Mouse (Mus musculus) limb, embryonic 15.5 days (tissue): ENCODE measurements around the gene Duxf3. TPM values are rescaled to one million over a fixed set of nuclear protein-coding genes. Genes with fewer than 3 reads are reported as not detected.

Experiments
- ATAC-seq: fragments of 200-750 bp; cut with Nextera tagmentation; 2 replicates; pipeline ENCODE4 v1.8.0; 2017; ENCODE audit warnings: low read depth, moderate TSS enrichment; ENCODE audit not compliant: insufficient number of reproducible peaks, low FRiP score, low TSS enrichment
- H3K27ac ChIP-seq: fragments of 300-500 bp; sonication (generic); 2 replicates; pipeline ENCODE4 v1.5.1; 2015; ENCODE audit warnings: moderate library complexity, mild to moderate bottlenecking, inconsistent platforms
- H3K27me3 ChIP-seq: fragments of 300-500 bp; sonication (generic); 2 replicates; pipeline ENCODE4 v1.6.1; 2015; ENCODE audit warnings: inconsistent platforms
- H3K36me3 ChIP-seq: fragments of 300-500 bp; sonication (generic); 2 replicates; pipeline ENCODE4 v1.6.1; 2015; ENCODE audit warnings: inconsistent platforms
- H3K4me1 ChIP-seq: fragments of 300-500 bp; sonication (generic); 2 replicates; pipeline ENCODE4 v1.6.1; 2015; ENCODE audit warnings: inconsistent platforms
- H3K4me2 ChIP-seq: fragments of 300-500 bp; sonication (generic); 2 replicates; pipeline ENCODE4 v1.6.1; 2015; ENCODE audit warnings: mild to moderate bottlenecking, inconsistent platforms
- H3K4me3 ChIP-seq: fragments of 300-500 bp; sonication (generic); 2 replicates; pipeline ENCODE4 v1.5.1; 2015; ENCODE audit warnings: mild to moderate bottlenecking, inconsistent platforms
- H3K9ac ChIP-seq: fragments of 300-500 bp; sonication (generic); 2 replicates; pipeline ENCODE4 v1.6.1; 2015; ENCODE audit warnings: inconsistent platforms
- H3K9me3 ChIP-seq: fragments of 300-500 bp; sonication (generic); 2 replicates; pipeline ENCODE4 v1.6.1; 2016; ENCODE audit warnings: inconsistent platforms
- WGBS: fragments of 180-500 bp; shearing (Covaris S2); methylation state at CpG from one replicate; pipeline ENCODE4 v1.1.7; 2015; 5-methylcytosine and 5-hydroxymethylcytosine counted together
- polyA plus RNA-seq: library from polyadenylated mRNA; unstranded; fragments of >200 nt; fragmentation: Nextera tagmentation; extraction: Ambion mirVana; gene quantifications from 2 replicates; pipeline ENCODE4 v1.2.1, GENCODE M21; 2015

The Duxf3 gene
- polyA plus RNA-seq, 1 experiment from 2014 or later = not detected

- Histone ChIP-seq H3K27ac (no peak overlapping the region), H3K36me3 (no peaks in the 10 kb centered on the region), H3K9me3 (no peaks in the 10 kb centered on the region), H3K4me2 (no peak overlapping the region), H3K9ac (no peak overlapping the region), H3K4me3 (no peak overlapping the region), H3K4me1 (no peaks in the 10 kb centered on the region), H3K27me3 (no peaks in the 10 kb centered on the region)
- ATAC-seq = no peak
- WGBS = 82% methylated on average over 3 of the region's 3 CpGs
Observed at GRCm38 (mm10) chr10:58217366-58217765, 15.1 kb downstream of the Duxf3 start.

GRCm38 (mm10) chr10:58215353-58215752, 17.1 kb downstream of the Duxf3 start:
- Histone ChIP-seq H3K9me3 (no peaks in the 10 kb centered on the region), H3K27me3 (no peaks in the 10 kb centered on the region), H3K9ac (no peak overlapping the region), H3K4me3 (no peak overlapping the region), H3K4me1 (no peaks in the 10 kb centered on the region), H3K4me2 (no peak overlapping the region), H3K27ac (no peak overlapping the region), H3K36me3 (no peaks in the 10 kb centered on the region)
- WGBS = 80% methylated on average over 1 of the region's 1 CpGs
- no peak for ATAC-seq

DNA sequence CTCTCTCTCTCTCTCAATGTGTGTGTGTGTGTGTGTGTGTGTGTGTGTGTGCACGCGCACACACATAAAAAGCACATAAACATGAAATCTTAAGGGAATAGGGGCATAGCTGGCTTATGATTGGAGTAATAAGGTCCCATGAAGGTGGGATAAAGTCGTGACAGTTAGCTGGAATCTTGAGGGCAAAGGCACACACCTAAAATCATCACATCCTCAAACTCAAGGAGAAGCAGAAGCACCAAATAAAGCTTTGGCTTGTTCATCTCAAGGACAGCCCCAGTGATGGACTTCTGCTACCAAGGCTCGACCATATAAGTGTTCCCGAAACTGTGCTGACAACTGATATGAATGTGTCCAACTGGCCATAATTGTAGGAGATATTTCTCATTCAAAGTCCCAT, 17.5 kb downstream of the Duxf3 start:
- Histone ChIP-seq H3K9ac (no peak overlapping the region), H3K4me2 (no peak overlapping the region), H3K36me3 (no peaks in the 10 kb centered on the region), H3K4me3 (no peak overlapping the region), H3K27me3 (no peaks in the 10 kb centered on the region), H3K9me3 (no peaks in the 10 kb centered on the region), H3K4me1 (no peaks in the 10 kb centered on the region), H3K27ac (no peak overlapping the region)
- WGBS = 72% methylated on average over 5 of the region's 5 CpGs
- no peak for ATAC-seq

- Histone ChIP-seq H3K4me3 (no peak overlapping the region), H3K9me3 (no peaks in the 10 kb centered on the region)
Observed at GRCm38 (mm10) chr10:58214497-58214896, 18.0 kb downstream of the Duxf3 start.

DNA sequence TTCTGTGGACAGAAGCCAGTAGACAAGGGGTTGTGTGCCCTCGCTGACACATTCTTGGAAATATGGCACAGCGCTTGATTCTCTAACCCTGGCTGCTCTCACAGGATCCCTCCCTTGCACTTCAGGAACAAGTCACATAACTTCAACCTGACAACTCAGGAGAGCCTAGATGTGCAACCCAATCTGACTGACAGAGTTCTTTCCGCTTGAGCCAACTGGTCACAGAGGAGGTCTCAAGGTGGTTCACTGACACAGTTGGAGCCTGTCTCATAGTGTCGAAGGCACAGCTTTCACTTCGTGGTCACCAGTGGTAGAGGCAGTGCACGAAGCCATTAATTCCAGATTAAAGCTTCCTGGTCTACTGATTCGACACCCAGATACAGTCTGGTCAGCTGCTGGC, 20.2 kb downstream of the Duxf3 start:
- no peak overlapping the region for H3K4me2 ChIP-seq
- no peak overlapping the region for H3K9ac ChIP-seq
- H3K36me3 ChIP-seq = no peaks in the 10 kb centered on the region
- H3K9me3 ChIP-seq = no peaks in the 10 kb centered on the region
- H3K4me1 ChIP-seq = no peaks in the 10 kb centered on the region
- H3K27ac ChIP-seq = no peak overlapping the region
- H3K4me3 ChIP-seq = no peak overlapping the region
- WGBS = 77% methylated on average over 7 of the region's 7 CpGs
- ATAC-seq = no peak
- H3K27me3 ChIP-seq = no peaks in the 10 kb centered on the region

More at GRCm38 (mm10) chr10:58214497-58214896, 18.0 kb downstream of the Duxf3 start:
- no peak for ATAC-seq
- no peaks in the 10 kb centered on the region for H3K4me1 ChIP-seq
- H3K4me2 ChIP-seq = no peak overlapping the region
- H3K27ac ChIP-seq = no peak overlapping the region
- no peaks in the 10 kb centered on the region for H3K36me3 ChIP-seq
- no peak overlapping the region for H3K9ac ChIP-seq
- no peaks in the 10 kb centered on the region for H3K27me3 ChIP-seq

DNA sequence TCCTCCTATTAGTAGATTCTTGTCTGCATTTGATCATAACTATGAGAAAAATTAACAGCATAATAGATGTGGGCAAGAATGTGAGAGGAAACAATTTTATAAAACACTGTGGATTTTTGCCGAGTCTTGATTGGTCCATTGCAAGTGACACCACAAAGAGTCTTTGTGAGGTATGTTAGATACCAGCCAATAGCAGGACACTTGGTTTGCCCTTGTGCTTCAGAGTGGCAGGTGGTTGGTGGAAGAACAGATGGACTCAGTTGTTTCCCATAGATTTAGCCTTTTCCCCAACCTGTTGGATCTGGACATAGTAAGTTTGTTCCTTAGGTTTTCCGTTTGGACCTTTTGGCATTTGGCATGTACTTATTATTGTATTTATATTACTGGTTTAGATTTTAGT, 21.3 kb downstream of the Duxf3 start:
- Histone ChIP-seq H3K27me3 (no peaks in the 10 kb centered on the region), H3K36me3 (no peaks in the 10 kb centered on the region), H3K4me3 (no peak overlapping the region), H3K4me2 (no peak overlapping the region), H3K4me1 (no peaks in the 10 kb centered on the region), H3K9ac (no peak overlapping the region), H3K9me3 (no peaks in the 10 kb centered on the region), H3K27ac (no peak overlapping the region)
- no peak for ATAC-seq
- WGBS = 83% methylated on average over 2 of the region's 2 CpGs

DNA sequence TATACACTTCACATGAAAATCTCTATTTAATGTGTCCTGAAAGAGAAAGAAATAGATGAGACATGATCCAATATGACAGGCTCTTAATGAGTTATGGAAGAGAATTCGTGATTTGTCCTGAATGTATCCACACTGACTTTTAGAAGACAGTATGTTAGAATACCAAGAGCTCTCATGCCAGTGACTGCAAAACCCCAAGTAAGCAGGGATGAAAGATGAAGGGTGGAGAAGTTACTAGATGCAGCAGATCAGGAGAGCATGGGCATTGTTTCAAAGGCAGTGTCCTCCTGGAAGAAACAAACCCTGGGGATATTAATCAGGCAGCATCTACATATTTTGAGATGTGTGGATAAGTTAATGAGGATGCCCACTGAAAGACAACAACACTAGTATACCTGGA, 22.0 kb downstream of the Duxf3 start:
- WGBS = 53% methylated on average over 1 of the region's 1 CpGs
- no peaks in the 10 kb centered on the region for H3K9me3 ChIP-seq
- H3K4me1 ChIP-seq = no peaks in the 10 kb centered on the region
- H3K36me3 ChIP-seq = no peaks in the 10 kb centered on the region
- no peak overlapping the region for H3K4me2 ChIP-seq
- H3K9ac ChIP-seq = no peak overlapping the region
- H3K27ac ChIP-seq = no peak overlapping the region
- ATAC-seq = no peak
- H3K4me3 ChIP-seq = no peak overlapping the region
- H3K27me3 ChIP-seq = no peaks in the 10 kb centered on the region

DNA sequence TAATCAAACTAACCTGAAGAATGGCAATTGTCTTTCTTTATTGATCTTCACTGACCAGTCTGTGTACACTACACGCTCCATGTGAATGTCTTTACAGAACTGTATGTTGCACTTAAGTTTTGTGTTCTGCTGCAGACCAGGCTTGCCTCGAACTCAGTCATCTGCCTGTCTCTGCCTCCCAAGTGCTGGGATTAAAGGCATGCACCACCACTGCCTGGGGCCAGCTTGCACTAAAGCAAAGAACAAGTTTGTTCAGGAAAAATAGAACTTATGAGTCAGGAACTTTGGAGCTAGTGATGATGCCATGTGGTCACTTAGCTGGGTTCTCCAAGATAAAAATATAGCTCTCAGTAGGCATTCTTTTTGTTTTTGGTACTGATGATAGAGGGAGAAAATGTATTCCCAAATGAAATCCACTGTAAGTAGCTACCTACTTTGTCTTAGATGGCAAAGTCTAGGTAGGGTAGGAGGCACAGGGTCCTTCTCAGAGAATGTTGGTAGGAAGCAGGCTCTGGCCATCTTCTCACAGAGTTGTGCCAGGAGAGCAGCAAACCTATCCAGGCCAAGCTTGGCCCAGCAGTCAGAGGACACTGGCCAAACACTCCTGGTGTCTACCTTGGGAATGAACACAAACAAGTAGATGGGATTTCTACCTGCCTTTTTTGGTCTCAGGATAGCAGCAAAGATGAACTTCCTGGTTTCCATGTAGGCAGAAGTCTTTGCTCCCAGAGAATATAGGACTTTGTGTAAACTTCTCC, 22.6 kb downstream of the Duxf3 start:
- Histone ChIP-seq H3K27me3 (no peaks in the 10 kb centered on the region), H3K36me3 (no peaks in the 10 kb centered on the region), H3K9me3 (no peaks in the 10 kb centered on the region), H3K9ac (no peak overlapping the region), H3K4me2 (no peak overlapping the region), H3K4me1 (no peaks in the 10 kb centered on the region), H3K27ac (no peak overlapping the region), H3K4me3 (no peak overlapping the region)
- 73% methylated on average over 2 of the region's 2 CpGs for WGBS
- no peak for ATAC-seq

- 85% methylated on average over 4 of the region's 4 CpGs for WGBS
Observed at GRCm38 (mm10) chr10:58206639-58207404, 25.7 kb downstream of the Duxf3 start.

GRCm38 (mm10) chr10:58205986-58206385, 26.5 kb downstream of the Duxf3 start:
- no peaks in the 10 kb centered on the region for H3K4me1 ChIP-seq
- H3K4me3 ChIP-seq = no peak overlapping the region
- H3K4me2 ChIP-seq = no peak overlapping the region
- H3K9me3 ChIP-seq = no peaks in the 10 kb centered on the region
- no peaks in the 10 kb centered on the region for H3K36me3 ChIP-seq
- H3K9ac ChIP-seq = no peak overlapping the region
- ATAC-seq = no peak; the same call in 1 of the 2 replicates
- 47% methylated on average over 1 of the region's 1 CpGs for WGBS
- H3K27ac ChIP-seq = no peak overlapping the region
- H3K27me3 ChIP-seq = no peaks in the 10 kb centered on the region

More at GRCm38 (mm10) chr10:58206639-58207404, 25.7 kb downstream of the Duxf3 start:
- Histone ChIP-seq H3K36me3 (no peaks in the 10 kb centered on the region), H3K9ac (no peak overlapping the region), H3K9me3 (no peaks in the 10 kb centered on the region), H3K27me3 (no peaks in the 10 kb centered on the region), H3K4me1 (no peaks in the 10 kb centered on the region), H3K27ac (no peak overlapping the region), H3K4me3 (no peak overlapping the region), H3K4me2 (no peak overlapping the region)
- no peak for ATAC-seq
